In the genomic region with DNA sequence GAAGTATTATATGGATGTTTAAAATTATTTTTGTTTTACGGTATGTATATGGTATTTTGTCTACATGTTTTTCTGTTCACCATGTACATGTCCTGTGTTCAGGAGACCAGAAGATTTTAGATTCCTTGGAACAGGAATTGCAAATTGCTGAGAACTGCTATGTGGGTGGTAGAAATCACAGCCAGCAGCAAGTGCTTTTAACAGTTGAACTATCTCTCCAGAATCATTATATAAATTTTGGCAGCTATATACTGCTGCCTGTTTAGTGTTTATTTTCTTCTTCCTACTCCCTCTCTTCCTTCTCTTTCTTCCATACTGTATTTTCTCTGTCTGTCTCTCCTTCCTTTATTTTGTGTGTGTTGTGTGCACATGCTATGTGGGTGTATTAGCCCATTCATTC, we compare ENCODE assay signal across 2 mouse cellular contexts.
DNase-seq lines count a peak whose midpoint lies in the region; ATAC-seq lines count a peak whose summit lies in the region.

No protein-coding gene starts in this region.

- peak; percentile 95 for ATAC-seq in frontal cortex, adult (ENCODE audit: low TSS enrichment)

- peak; percentile 17 for DNase-seq in brain, adult 2 months (ENCODE audit: low read depth, low spot score)
